Mouse (Mus musculus) forebrain, embryonic 15.5 days (tissue): Measurements from ENCODE around the gene Itih5. TPM values are rescaled to one million over a fixed set of nuclear protein-coding genes. Genes with fewer than 3 reads are reported as not detected.

Experiments
- ATAC-seq: fragments of 200-750 bp; cut with Nextera tagmentation; replicated peaks from 2 replicates; pipeline ENCODE4 v1.8.0; 2017; ENCODE audit warnings: mild to moderate bottlenecking, moderate TSS enrichment, moderate library complexity
- H3K27ac ChIP-seq: fragments of 300-500 bp; sonication (generic); replicated peaks from 2 replicates; pipeline ENCODE4 v1.5.1; 2015; ENCODE audit warnings: mild to moderate bottlenecking, inconsistent platforms
- H3K27me3 ChIP-seq: fragments of 300-500 bp; sonication (generic); 2 replicates; pipeline ENCODE4 v1.6.1; 2015; ENCODE audit warnings: inconsistent platforms
- H3K36me3 ChIP-seq: fragments of 300-500 bp; sonication (generic); 2 replicates; pipeline ENCODE4 v1.6.1; 2015; ENCODE audit warnings: mild to moderate bottlenecking, inconsistent platforms
- H3K4me1 ChIP-seq: fragments of 300-500 bp; sonication (generic); 2 replicates; pipeline ENCODE4 v1.6.1; 2015; ENCODE audit warnings: inconsistent platforms
- H3K4me2 ChIP-seq: fragments of 300-500 bp; sonication (generic); replicated peaks from 2 replicates; pipeline ENCODE4 v1.6.1; 2015; ENCODE audit warnings: mild to moderate bottlenecking, inconsistent platforms
- H3K4me3 ChIP-seq: fragments of 300-500 bp; sonication (generic); 2 replicates; pipeline ENCODE4 v1.5.1; 2015; ENCODE audit warnings: mild to moderate bottlenecking, inconsistent platforms
- H3K9ac ChIP-seq: fragments of 300-500 bp; sonication (generic); replicated peaks from 2 replicates; pipeline ENCODE4 v1.6.1; 2015; ENCODE audit warnings: mild to moderate bottlenecking, inconsistent platforms
- H3K9me3 ChIP-seq: fragments of 300-500 bp; sonication (generic); 2 replicates; pipeline ENCODE4 v1.6.1; 2016; ENCODE audit warnings: inconsistent platforms
- WGBS: fragments of 180-500 bp; shearing (Covaris S2); methylation state at CpG from one replicate; pipeline ENCODE4 v1.1.7; 2015; ENCODE audit warnings: mixed read lengths; 5-methylcytosine and 5-hydroxymethylcytosine counted together
- polyA plus RNA-seq: library from polyadenylated mRNA; unstranded; fragments of >200 nt; fragmentation: Nextera tagmentation; extraction: Ambion mirVana; gene quantifications from 2 replicates; pipeline ENCODE4 v1.2.1, GENCODE M21; 2015

The Itih5 gene
- polyA plus RNA-seq, 1 experiment from 2014 or later = 3.3 TPM

- H3K9ac ChIP-seq = no peak overlapping the region
- no peak overlapping the region for H3K27ac ChIP-seq
- ATAC-seq = no peak
- WGBS = 89% methylated on average over 3 of the region's 3 CpGs
- no peak overlapping the region for H3K4me3 ChIP-seq
- no peaks in the 10 kb centered on the region for H3K36me3 ChIP-seq
- H3K4me1 ChIP-seq = no peaks in the 10 kb centered on the region
- no peaks in the 10 kb centered on the region for H3K9me3 ChIP-seq
- no peaks in the 10 kb centered on the region for H3K27me3 ChIP-seq
- no peak overlapping the region for H3K4me2 ChIP-seq
These were observed 41.8 kb downstream of the Itih5 start for GRCm38 (mm10) chr2:10195162-10195561.

- Histone ChIP-seq H3K9ac (no peak overlapping the region), H3K4me1 (no peaks in the 10 kb centered on the region), H3K9me3 (no peaks in the 10 kb centered on the region), H3K27me3 (no peaks in the 10 kb centered on the region), H3K27ac (no peak overlapping the region), H3K4me2 (no peak overlapping the region), H3K4me3 (no peak overlapping the region), H3K36me3 (no peaks in the 10 kb centered on the region)
- ATAC-seq = no peak
- 95% methylated on average over 2 of the region's 2 CpGs for WGBS
These were observed 46.0 kb downstream of the Itih5 start for GRCm38 (mm10) chr2:10199326-10199725.

GRCm38 (mm10) chr2:10200736-10201285 lies 47.4 kb downstream of the Itih5 start:
- Histone ChIP-seq H3K4me1 (no peaks in the 10 kb centered on the region), H3K36me3 (no peaks in the 10 kb centered on the region), H3K27me3 (no peaks in the 10 kb centered on the region), H3K4me3 (no peak overlapping the region), H3K9ac (no peak overlapping the region), H3K27ac (no peak overlapping the region), H3K9me3 (no peaks in the 10 kb centered on the region), H3K4me2 (no peak overlapping the region)
- ATAC-seq = no peak
- WGBS = 64% methylated on average over 3 of the region's 3 CpGs

- Histone ChIP-seq H3K27ac (no peak overlapping the region), H3K9ac (no peak overlapping the region), H3K4me1 (no peaks in the 10 kb centered on the region), H3K9me3 (no peaks in the 10 kb centered on the region), H3K27me3 (no peaks in the 10 kb centered on the region), H3K36me3 (no peaks in the 10 kb centered on the region), H3K4me3 (no peak overlapping the region), H3K4me2 (no peak overlapping the region)
- 65% methylated on average over 3 of the region's 3 CpGs for WGBS
- ATAC-seq = no peak
These were observed 50.9 kb downstream of the Itih5 start for GRCm38 (mm10) chr2:10204301-10204700.

- ATAC-seq = no peak
- Histone ChIP-seq H3K27ac (no peak overlapping the region), H3K9ac (no peak overlapping the region), H3K4me2 (no peak overlapping the region), H3K36me3 (no peaks in the 10 kb centered on the region), H3K9me3 (no peaks in the 10 kb centered on the region), H3K4me3 (no peak overlapping the region), H3K4me1 (peaks cover 13% of the 10 kb centered on the region), H3K27me3 (no peaks in the 10 kb centered on the region)
- WGBS = 91% methylated on average over 12 of the region's 12 CpGs
These were observed 60.1 kb downstream of the Itih5 start for GRCm38 (mm10) chr2:10213468-10213867.

GRCm38 (mm10) chr2:10215876-10216565 lies 62.6 kb downstream of the Itih5 start:
- H3K36me3 ChIP-seq = no peaks in the 10 kb centered on the region
- peaks cover 13% of the 10 kb centered on the region for H3K4me1 ChIP-seq
- H3K27me3 ChIP-seq = no peaks in the 10 kb centered on the region
- H3K9ac ChIP-seq = no peak overlapping the region
- WGBS = 74% methylated on average over 7 of the region's 7 CpGs
- no peak overlapping the region for H3K27ac ChIP-seq
- ATAC-seq = peak; percentile 51; the same call in 1 of the 2 replicates
- no peak overlapping the region for H3K4me3 ChIP-seq
- H3K9me3 ChIP-seq = no peaks in the 10 kb centered on the region
- no peak overlapping the region for H3K4me2 ChIP-seq

GRCm38 (mm10) chr2:10216566-10217247 lies 63.3 kb downstream of the Itih5 start:
- H3K4me3 ChIP-seq = no peak overlapping the region
- no peaks in the 10 kb centered on the region for H3K9me3 ChIP-seq
- peak; percentile 91 for ATAC-seq
- H3K4me2 ChIP-seq = no peak overlapping the region
- H3K9ac ChIP-seq = no peak overlapping the region
- H3K36me3 ChIP-seq = no peaks in the 10 kb centered on the region
- WGBS = 30% methylated on average over 7 of the region's 7 CpGs
- H3K27me3 ChIP-seq = no peaks in the 10 kb centered on the region
- peaks cover 13% of the 10 kb centered on the region for H3K4me1 ChIP-seq
- 0 out of 2 replicates have a peak overlapping the region, but pooled peaks have one; percentile 3 for H3K27ac ChIP-seq

GRCm38 (mm10) chr2:10221862-10222261 lies 68.5 kb downstream of the Itih5 start:
- Histone ChIP-seq H3K9me3 (no peaks in the 10 kb centered on the region), H3K4me1 (peaks cover 4% of the 10 kb centered on the region), H3K36me3 (no peaks in the 10 kb centered on the region), H3K4me3 (no peak overlapping the region), H3K27ac (no peak overlapping the region), H3K9ac (no peak overlapping the region), H3K27me3 (no peaks in the 10 kb centered on the region), H3K4me2 (no peak overlapping the region)
- WGBS = 87% methylated on average over 4 of the region's 4 CpGs
- no peak for ATAC-seq

- H3K36me3 ChIP-seq = no peaks in the 10 kb centered on the region
- no peak overlapping the region for H3K27ac ChIP-seq
- no peaks in the 10 kb centered on the region for H3K9me3 ChIP-seq
- no peak overlapping the region for H3K9ac ChIP-seq
- H3K27me3 ChIP-seq = no peaks in the 10 kb centered on the region
- no peak for ATAC-seq
- H3K4me2 ChIP-seq = no peak overlapping the region
- no peaks in the 10 kb centered on the region for H3K4me1 ChIP-seq
- WGBS = 86% methylated on average over 1 of the region's 1 CpGs
- no peak overlapping the region for H3K4me3 ChIP-seq
These were observed 73.5 kb downstream of the Itih5 start for GRCm38 (mm10) chr2:10226907-10227306.

- no peak overlapping the region for H3K9ac ChIP-seq
- no peak for ATAC-seq
- no peak overlapping the region for H3K27ac ChIP-seq
- no peaks in the 10 kb centered on the region for H3K36me3 ChIP-seq
- no peaks in the 10 kb centered on the region for H3K4me1 ChIP-seq
- no peaks in the 10 kb centered on the region for H3K9me3 ChIP-seq
- WGBS = 69% methylated on average over 6 of the region's 6 CpGs
- no peaks in the 10 kb centered on the region for H3K27me3 ChIP-seq
- no peak overlapping the region for H3K4me2 ChIP-seq
- no peak overlapping the region for H3K4me3 ChIP-seq
These were observed 78.6 kb downstream of the Itih5 start for GRCm38 (mm10) chr2:10231971-10232370.

- Histone ChIP-seq H3K4me3 (no peak overlapping the region), H3K27ac (no peak overlapping the region), H3K4me2 (no peak overlapping the region), H3K36me3 (no peaks in the 10 kb centered on the region), H3K9me3 (no peaks in the 10 kb centered on the region), H3K27me3 (no peaks in the 10 kb centered on the region), H3K9ac (no peak overlapping the region), H3K4me1 (no peaks in the 10 kb centered on the region)
- ATAC-seq = no peak
- WGBS = 99% methylated on average over 2 of the region's 2 CpGs
These were observed 83.2 kb downstream of the Itih5 start for GRCm38 (mm10) chr2:10236554-10236953.

- no peak overlapping the region for H3K4me3 ChIP-seq
- no peak for ATAC-seq
These were observed 89.6 kb downstream of the Itih5 start for GRCm38 (mm10) chr2:10242970-10243369.

More at GRCm38 (mm10) chr2:10242970-10243369, 89.6 kb downstream of the Itih5 start:
- Histone ChIP-seq H3K27ac (no peak overlapping the region), H3K9me3 (no peaks in the 10 kb centered on the region), H3K9ac (no peak overlapping the region), H3K36me3 (no peaks in the 10 kb centered on the region), H3K4me2 (no peak overlapping the region), H3K4me1 (no peaks in the 10 kb centered on the region), H3K27me3 (no peaks in the 10 kb centered on the region)
- WGBS = 7% methylated on average over 9 of the region's 9 CpGs
